Mouse (Mus musculus) WW6 (cell line): Measurements from ENCODE around the gene Baiap2.

Experiments used
- DNase-seq: peaks from one replicate; pipeline ENCODE4 v3.0.0-alpha.2; 2013; ENCODE audit warnings: low read depth, low spot score

Gene Baiap2

GRCm38 (mm10) chr11:119978701-119979100 lies 36.1 kb downstream of the Baiap2 start:
- DNase-seq = no peak

- DNase-seq = no peak
Measured at GRCm38 (mm10) chr11:119979596-119980385, 37.2 kb downstream of the Baiap2 start.

GRCm38 (mm10) chr11:119981769-119982168 lies 39.2 kb downstream of the Baiap2 start:
- no peak for DNase-seq

GRCm38 (mm10) chr11:119982236-119982635 lies 39.7 kb downstream of the Baiap2 start:
- no peak for DNase-seq

GRCm38 (mm10) chr11:119983151-119983550 lies 40.6 kb downstream of the Baiap2 start:
- DNase-seq = no peak

GRCm38 (mm10) chr11:119986751-119987425 lies 44.3 kb downstream of the Baiap2 start:
- DNase-seq = no peak

GRCm38 (mm10) chr11:119987876-119988275 lies 45.3 kb downstream of the Baiap2 start:
- DNase-seq = no peak

- no peak for DNase-seq
Measured at GRCm38 (mm10) chr11:119988391-119988790, 45.8 kb downstream of the Baiap2 start.

GRCm38 (mm10) chr11:119989115-119989564 lies 46.6 kb downstream of the Baiap2 start:
- no peak for DNase-seq

GRCm38 (mm10) chr11:119990658-119991337 lies 48.2 kb downstream of the Baiap2 start:
- DNase-seq = no peak

GRCm38 (mm10) chr11:119991338-119991678 lies 48.7 kb downstream of the Baiap2 start:
- peak; percentile 76 for DNase-seq

- DNase-seq = no peak
Measured at GRCm38 (mm10) chr11:119997351-119997750, 54.8 kb downstream of the Baiap2 start.

- no peak for DNase-seq
Measured at GRCm38 (mm10) chr11:120002041-120002440, 59.5 kb downstream of the Baiap2 start.

- DNase-seq = no peak
Measured at GRCm38 (mm10) chr11:120002634-120003220, 60.2 kb downstream of the Baiap2 start.

- no peak for DNase-seq
Measured at GRCm38 (mm10) chr11:120005434-120006317, 63.1 kb downstream of the Baiap2 start.

GRCm38 (mm10) chr11:120007496-120008080 lies 65.0 kb downstream of the Baiap2 start:
- DNase-seq = no peak

- DNase-seq = no peak
Measured at GRCm38 (mm10) chr11:120008501-120008900, 65.9 kb downstream of the Baiap2 start.

GRCm38 (mm10) chr11:120008956-120009355 lies 66.4 kb downstream of the Baiap2 start:
- no peak for DNase-seq

GRCm38 (mm10) chr11:120009937-120010336 lies 67.4 kb downstream of the Baiap2 start:
- DNase-seq = no peak

- DNase-seq = no peak
Measured at GRCm38 (mm10) chr11:120011114-120011760, 68.7 kb downstream of the Baiap2 start.
